Mouse (Mus musculus) cerebellum, adult 8-10 months (tissue): ENCODE measurements around the gene Patz1.

ENCODE experiments used
- DNase-seq: peaks from one replicate; pipeline ENCODE4 v3.0.0; 2022

The Patz1 gene

DNA sequence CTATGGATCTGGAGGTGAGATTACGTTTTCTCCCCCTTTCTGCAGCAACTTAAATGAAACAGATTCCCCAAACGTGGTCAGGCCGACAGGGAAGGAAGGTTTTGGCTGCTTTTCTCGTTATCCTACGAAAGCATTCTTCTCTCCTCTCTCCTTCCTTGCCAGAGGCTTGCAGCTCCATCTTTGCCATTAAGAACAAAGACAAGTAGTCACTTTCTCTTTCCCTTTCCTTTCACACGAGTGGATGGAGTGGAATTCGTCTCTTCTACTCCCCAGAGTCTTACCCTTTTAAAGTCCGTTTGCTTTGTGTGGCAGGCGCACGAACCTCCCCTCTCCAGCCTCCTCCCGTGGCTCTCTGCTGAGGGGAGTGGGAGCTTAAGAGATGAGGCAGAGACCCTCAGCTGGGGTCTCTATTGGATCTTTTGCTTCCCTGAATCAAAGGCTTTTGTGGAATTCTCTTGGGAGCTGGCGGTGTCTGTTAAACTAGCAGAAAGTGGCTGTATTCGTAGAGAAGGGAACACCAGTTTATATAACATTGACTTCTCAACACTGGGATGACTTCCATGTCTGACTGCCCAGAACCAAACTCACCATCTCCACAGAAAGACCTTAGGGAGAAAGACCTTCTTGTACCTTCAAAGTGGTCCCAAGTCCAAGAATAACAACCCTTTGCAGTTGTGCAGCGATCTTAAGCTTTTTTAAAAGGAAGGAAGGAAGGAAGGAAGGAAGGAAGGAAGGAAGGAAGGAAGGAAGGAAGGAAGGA is 42.5 kb downstream of the Patz1 start:
- DNase-seq = no peak

DNA sequence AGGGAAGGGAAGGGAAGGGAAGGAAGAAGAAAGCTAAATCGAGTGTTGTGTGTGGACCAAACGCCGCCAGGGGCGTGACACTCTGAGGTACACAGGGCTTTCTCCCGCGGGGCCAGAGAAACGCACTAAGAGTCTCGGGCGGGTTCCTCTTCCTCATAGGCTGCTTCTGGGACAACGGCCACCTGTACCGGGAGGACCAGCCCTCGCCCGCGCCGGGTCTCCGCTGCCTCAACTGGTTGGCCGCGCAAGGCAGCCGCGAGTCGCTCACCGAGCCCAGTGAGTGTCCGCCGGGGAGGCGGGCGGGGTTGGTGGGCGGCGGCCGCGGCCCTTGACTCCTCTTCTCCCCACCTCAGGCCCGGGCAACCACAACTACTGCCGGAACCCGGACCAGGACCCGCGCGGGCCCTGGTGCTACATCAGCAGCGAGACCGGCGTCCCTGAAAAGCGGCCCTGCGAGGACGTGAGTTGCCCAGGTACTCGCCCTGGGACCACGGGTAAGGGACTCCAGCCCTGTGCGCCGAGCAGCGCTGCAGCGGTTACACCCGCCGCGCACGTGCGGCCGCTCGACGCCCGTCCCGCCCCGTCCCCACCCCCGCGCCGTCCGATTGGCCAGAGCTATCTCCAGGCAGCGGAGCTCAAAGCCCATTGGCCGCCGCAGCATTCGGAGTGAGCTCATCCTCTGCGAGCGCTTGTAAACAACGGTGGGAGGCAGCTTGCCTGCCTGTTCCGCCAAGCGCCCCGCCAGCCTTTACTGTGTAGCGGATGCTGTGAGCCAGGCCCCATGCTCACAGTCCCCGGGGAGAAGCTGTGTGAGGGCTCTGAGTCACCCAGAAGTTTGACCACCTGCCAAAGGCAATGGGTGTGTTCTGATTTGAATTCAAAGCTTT is 43.3 kb downstream of the Patz1 start:
- DNase-seq = peak; percentile 90

DNA sequence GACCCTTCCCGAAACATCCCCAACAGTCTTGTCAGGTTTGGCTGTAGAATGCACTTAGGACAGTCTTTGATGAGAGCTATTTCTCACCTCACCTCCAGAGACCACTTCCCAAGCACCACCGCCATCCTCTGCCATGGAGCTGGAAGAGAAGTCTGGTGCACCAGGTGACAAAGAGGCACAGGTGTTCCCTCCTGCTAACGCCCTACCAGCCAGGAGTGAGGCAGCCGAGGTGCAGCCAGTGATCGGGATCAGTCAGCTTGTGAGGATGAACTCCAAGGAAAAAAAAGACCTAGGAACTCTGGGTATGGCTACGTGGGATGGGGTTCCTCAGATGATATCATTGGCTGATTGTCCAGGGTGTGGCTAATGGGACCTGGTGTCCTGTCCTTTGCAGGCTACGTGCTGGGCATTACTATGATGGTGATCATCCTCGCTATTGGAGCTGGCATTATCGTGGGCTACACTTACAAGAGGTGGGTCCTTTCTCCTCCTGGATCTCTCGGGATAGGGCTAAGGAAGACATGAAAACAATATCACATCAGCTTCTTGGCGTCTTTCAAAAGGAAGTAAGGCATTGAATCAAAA is 44.5 kb downstream of the Patz1 start:
- DNase-seq = no peak

DNA sequence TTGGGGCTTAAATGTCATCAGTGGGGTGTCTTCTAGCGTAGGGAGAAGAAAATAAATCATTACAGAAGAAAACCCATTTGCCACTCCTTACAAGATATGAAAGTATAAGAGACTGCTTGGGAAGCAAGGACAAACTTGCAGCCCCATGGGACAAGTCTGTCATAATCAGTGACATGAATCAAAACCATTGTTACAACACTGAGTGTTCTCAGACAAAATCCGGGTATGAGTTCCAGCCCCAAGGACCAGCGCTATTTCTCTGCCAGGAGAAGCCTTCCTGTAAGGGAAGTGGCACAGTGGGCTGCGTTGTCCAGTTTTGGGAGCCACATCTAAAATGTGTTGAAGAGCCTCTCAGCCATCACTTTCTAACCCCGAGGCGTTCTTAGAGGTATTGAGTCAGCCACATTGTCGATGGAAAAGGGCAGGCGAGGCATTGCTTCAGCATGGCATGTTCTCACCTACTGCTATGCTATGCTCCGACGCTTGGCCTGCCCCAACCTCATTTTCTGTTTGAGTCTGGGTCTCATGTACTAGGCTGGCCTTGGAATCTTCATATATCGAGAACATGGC is 45.6 kb downstream of the Patz1 start:
- DNase-seq = no peak

DNA sequence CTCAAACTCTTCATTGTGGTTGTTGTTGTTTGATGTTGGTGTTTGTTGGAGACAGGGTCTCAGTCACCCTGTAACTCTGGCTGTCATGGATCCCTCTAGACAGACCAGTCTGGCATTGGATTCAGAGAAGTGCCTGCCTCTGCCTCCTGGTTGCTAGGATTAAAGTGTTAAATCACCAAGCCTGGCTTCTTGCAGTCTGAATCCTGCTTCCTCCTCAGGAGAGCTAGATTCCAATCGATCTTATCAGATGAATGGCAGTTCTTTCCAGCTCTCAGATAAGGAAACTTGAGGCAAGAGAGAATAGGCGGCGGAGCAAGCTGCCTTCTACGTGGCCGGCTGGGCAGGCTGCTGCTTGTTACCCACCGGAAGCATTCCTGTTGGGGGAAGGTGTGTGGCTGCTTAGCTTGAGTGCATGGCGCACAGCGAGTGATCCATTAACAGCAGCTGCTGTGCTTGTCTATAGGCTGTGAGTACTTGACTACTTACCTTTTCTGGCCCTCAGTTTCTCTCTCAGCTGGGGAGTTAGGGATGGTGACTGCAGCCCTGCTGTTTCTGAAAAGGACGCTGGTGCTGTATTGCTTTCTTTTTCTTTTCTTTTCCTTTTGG is 46.1 kb downstream of the Patz1 start:
- no peak for DNase-seq

DNA sequence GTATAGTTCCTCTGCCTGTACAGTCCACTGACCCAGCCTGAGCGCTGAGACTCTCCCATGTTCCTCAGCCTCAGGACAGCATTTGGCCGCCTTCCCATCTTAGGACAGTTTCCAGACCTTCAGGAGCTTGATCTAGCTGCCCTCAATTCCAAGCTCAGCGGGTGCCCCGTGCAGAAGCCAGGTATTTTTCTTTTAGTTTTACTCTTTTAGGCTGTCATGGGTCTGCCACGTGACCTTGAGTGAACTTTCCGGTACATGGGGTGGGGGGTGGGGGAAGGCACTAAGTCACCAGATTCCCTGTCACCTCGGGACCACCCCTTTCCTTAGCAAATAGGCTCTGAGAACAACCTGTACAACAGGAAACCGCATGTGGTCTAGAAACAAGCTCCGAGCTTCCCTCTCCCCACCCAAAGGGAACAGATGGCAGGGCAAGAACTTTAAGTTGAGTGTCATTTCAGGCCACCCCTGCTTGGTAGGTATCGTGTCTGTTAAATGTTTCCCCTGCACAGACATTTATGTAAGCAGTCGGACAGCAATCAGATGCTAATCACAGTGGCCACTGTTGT is 47.1 kb downstream of the Patz1 start:
- DNase-seq = peak; percentile 87

DNA sequence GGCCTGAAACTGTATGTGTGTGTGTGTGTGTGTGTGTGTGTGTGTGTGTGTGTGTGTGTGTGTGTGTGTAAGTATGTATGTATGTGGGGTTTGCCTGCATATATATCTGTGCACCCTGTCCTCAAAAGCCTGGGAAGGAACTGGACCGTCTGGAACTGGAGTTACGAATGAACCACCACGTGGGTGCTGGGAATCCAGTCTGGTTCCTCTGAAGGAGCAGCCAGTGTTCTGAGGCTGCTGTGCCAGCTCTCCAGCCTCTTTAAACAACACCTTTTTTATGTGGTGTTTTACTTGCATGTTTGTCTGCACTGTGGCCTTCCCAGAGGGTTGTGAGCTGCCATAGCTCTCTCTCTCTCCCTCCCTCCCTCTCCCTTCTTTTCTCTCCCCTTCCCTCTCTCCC is 47.9 kb downstream of the Patz1 start:
- no peak for DNase-seq

DNA sequence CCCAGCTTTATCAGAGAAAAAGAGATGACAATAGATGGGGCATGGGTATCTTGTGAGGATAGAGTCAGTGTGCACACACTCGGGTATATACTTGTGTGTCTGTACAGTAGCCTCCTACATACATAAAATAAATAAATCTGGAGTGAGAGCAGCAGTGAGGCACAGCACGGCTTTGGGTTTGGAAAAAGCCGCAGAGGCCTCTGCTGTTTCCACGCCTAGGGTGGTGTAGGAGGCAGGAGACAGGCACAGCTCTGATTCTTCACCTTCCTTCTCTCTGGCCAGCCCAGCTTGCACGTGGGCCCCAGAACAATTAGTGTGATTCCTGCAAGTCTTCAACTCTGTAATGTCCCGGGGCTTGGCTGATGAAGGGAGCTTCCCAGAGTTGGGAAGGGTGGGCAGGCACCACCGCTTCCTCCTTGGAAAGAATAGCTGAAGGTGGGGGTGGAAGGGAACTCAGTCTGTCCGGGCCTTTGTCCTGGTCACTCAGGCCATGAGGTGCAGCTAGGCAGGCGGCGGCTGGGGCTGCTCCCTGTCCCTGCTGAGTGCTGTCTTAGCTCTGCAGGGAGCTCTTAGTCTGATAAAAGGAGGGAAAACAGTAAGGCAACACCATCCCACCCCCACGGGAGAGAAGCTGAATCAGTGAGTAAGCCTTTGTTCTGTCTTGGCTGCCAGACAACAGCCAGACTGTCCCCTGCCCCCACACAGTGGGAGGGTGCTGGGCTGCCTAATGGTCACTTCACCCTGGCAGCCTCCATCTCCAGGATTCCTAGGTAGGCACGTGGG is 48.7 kb downstream of the Patz1 start:
- peak; percentile 81 for DNase-seq

DNA sequence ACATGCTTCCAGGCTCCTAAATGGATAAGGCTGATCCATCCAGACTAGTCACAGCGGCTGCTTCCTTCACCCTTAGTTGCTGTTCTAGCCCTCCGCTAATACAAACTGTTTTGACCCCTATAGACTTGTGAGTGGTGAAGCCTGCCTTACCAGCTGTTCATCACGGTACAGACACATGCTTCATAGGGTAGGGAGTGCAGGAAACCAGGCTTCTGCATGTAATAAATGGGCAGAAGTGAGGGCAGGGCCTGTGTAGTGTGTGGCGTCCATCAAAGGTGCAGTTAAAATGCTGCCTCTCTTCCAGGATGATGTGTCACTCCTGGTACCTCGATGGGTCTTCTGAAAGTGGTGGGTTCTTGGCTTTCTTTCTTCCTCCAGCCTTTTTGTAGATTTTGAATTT is 49.3 kb downstream of the Patz1 start:
- no peak for DNase-seq

DNA sequence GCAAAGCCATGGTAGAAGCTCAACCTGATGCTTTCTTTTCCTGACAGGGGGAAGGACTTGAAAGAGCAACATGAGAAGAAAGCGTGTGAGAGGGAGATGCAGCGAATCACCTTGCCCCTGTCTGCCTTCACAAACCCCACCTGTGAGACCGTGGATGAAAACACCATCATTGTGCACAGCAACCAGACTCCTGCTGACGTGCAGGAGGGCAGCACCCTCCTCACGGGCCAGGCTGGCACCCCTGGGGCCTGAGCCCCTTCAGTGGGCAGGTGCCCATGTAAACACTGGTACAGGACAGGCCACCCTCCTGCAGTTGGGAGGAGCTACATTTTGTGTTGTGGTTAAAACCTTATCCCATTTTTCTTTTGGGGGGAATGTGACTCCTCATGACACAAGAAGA is 52.8 kb downstream of the Patz1 start:
- no peak for DNase-seq

DNA sequence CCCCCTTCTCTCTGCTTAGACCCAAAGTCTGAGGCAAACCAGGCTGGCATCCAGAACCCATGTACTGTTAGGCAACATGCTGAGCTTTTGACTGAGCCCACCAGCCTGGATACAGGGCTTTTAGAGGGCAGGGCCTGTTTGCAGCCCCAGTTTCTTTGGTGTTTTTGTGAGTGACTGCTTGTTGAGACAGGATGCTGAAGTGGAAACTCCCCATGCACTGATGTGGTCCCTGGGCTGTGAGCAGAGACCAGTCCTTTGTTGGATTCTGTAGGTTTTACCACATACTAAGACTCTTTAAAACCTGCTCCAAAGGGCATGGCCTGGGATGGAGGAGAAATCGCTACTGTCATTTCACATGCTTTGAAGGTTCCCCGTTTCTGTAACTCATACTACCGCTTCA is 56.2 kb downstream of the Patz1 start:
- no peak for DNase-seq

DNA sequence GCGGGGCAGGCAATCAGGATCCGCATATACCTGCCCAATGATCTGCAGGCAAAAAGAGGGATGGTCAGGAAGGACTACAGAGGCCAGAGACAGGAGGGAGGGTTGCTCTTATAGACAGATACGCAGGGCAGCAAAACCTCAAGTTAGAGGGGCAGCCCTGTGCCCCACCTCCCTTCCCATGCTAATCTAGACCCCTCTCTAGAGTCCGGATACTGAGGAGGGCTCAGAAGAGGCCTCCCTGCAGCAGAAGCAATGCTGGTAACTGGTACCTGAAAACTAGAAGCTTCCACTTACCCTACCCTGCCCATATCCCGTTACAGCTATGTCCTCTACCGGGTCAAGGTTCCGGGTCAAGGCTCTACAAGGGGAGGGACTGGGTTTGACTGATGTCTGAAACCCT is 57.7 kb downstream of the Patz1 start:
- no peak for DNase-seq

DNA sequence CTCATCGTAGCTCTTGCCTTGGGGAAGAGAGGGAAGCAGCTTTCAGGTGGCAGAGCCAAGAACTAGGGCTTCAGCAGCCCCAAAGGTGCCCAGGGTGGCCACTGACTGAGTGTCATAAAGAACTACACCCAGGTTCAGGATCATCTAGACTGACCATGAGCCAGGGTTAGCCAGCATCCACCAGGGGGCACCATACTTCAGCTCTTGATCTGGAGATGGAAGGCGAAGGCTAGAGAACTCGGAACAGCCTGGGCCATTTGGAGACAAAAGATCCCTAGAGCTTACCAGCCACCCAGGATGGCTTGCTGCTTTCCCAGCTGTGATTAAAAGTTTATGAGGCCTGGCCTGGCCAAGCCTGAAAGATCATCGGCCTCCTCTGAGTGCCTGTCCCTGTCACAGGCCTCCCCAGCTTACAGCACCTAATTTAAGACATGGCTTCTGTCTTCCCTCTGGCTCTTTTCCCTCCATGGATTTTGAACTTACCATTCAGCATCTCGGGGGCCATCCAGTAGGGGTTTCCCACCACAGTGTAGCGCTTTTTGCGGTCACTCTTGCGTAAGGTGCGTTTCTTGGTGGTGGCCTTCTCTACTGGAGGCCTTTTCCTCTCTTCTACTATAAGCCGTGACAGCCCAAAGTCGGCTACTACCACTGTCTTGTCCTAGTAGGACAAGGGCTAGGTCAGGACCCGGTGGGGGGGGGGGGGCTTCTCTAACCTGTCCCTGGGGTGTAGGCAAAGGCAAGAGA is 58.6 kb downstream of the Patz1 start:
- DNase-seq = peak; percentile 91

DNA sequence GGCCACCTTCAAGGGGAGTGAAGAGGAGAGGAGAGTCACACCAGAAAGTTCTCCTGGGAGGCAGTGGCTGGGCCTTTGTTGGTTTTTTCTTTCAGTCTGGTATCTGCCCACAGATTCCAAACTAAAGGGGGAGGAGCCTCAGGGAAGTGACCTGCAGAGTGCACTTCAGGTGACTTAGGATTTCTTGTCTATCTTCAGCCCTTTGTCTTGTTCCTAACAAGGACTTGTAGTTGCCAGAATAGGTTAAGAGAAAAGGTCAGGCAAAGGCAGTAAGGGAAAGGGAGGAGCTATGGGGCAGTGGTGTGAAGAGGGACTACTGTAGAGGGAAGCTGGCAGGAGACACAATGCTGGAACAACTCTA is 59.1 kb downstream of the Patz1 start:
- no peak for DNase-seq

DNA sequence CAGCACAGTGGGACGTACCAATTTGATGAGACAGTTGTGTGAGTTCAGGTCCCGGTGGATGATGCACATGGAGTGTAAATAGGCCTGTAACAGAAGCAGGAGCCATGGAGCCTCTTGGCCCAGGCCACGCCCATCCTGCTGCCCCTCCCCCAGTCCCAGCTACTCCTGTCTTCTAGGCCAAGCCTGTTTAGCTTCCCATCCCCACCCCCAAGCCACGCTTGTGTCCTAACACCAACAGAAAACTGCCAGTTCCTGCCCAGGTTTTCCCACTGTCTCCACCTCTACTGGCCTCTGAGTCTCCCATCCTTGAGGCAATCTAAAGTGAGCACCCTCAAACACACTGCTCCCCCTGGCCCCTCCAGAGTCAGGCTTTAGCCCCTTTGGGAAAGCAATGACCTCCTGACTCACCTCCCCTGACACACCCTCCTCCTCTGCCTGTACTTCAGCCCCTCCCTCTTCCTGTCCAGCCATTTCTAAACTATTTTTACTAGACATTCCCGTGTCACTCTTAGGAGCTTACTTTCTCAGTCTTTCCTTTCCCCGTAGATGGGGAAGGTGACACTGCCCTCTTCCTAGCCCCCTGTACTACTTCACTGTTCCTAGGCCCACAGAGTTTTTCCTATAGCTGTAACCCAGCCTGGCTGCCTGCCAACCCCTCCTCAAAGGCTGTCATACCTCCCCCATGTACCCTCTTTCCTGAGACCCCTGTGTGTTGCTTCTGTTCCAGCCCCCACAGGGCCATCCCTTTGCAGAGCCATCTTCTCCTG is 60.1 kb downstream of the Patz1 start:
- DNase-seq = no peak

DNA sequence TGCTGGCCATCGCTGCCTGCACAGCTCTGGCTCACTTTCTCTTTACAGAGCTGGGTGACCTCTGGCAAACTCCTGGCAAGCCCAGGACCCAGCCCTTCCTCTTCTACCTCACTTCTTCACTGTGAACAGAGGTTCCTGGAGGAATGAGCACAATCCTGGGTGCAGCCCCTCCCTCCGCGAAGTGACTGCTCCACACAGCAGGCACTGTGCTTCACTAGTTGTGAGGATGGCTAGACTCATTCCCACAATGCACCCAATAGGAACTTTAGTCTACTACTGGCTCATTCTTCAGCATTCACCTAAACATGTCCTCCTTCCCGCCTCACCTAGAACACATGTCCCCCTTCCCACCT is 60.6 kb downstream of the Patz1 start:
- no peak for DNase-seq

DNA sequence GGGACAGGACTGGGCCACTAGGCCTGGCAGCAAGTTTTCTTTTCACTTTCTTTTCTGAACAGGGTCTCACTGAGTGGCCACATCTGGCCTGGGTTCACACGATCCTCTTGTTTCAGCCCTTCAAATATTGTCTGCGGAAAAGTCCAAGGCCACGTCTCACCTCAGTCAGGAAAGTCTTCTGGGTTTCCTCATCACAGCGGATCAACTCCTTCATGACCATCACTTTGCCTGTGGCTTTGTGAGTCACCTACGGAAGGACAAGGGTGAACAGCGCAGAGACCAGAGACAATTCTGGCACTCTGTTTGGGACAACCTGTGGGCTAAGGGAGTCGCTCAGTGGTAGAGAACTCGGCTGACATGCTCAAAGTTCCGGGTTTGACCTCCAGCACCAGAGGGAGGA is 63.5 kb downstream of the Patz1 start:
- DNase-seq = no peak

DNA sequence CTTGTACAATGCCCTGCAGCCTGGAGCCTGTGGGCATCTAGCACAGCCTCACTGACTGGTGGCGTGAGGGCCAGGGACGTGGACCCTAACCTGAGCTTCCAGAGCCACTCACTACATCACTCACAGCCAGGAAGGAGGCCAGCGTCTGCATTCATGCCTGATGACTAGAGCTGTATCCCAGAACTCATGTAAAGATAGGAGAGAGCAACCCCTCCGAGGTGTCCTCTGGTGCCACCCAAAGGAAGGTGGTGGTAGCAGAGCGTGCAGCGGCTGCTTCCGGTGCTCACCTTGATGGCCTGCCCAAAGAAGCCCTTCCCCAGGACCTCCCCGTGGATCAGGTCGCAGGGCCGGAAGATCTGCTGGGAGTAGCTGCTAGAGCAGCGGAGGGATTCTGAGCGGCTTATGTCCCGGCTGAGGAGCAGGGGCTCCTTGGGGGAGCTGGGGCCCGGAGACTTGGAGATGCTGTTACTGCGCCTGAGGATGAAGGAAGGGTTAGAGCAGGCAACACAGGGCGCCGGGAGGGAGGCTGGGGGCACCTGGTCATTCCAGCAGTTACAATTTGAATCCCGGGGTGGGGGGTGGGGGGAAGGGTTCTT is 64.4 kb downstream of the Patz1 start:
- DNase-seq = no peak
